Mouse (Mus musculus) spleen, adult 2 months (tissue): ENCODE data around the gene L1cam.

Source experiments
- CTCF ChIP-seq: fragments of 200-500 bp; IDR thresholded peaks from 2 replicates; pipeline ENCODE4 v1.5.1; 2011; ENCODE audit warnings: mild to moderate bottlenecking, inconsistent platforms; ENCODE audit not compliant: insufficient read depth, insufficient read length, insufficient replicate concordance; ENCODE audit errors: extremely low read depth
- POLR2A ChIP-seq: fragments of 200-500 bp; IDR thresholded peaks from 2 replicates; pipeline ENCODE4 v1.6.1; 2011; ENCODE audit warnings: low read depth, low read length, inconsistent platforms

DNA sequence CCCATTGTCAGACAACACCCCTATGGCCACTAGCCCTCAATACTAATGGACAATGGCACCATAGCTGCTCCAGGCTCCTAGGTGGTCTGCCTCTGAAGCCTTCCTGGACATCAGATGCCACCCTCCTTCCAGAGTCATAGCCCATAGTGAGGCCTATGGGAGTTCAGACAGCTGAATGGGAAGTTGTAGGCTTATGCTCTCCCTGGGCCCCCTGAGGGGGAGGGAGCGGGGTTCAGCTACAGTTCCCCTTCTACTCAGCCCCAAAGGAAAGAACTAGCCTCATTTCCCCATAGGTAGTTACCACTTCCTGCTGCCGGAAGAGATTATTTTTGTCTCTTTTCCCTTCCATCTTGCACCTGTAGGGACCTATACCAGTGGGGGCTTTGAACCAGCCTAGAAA lies 15.7 kb upstream of the L1cam start:
- TF ChIP-seq CTCF (no peak), POLR2A (no peak; the same call in 1 of the 2 replicates)
